Mouse (Mus musculus) CH12.LX (cell line): ENCODE measurements around the gene Ddx51. TPM values are rescaled to one million over a fixed set of nuclear protein-coding genes. Genes with fewer than 3 reads are reported as not detected.

Source experiments
- DNase-seq: peaks from one replicate; pipeline ENCODE4 v3.0.0-alpha.2; 2013; ENCODE audit errors: extremely low read depth
- H3K27ac ChIP-seq: 2 replicates; pipeline ENCODE4 v1.5.1; 2012; ENCODE audit warnings: low read depth, mild to moderate bottlenecking, control low read depth, moderate library complexity; ENCODE audit not compliant: insufficient read depth
- H3K27me3 ChIP-seq: replicated peaks from 2 replicates; pipeline ENCODE3; 2012; ENCODE audit warnings: inconsistent platforms
- H3K36me3 ChIP-seq, 2 experiments: replicated peaks in 1 of 2; 2 replicates each; pipeline versions ENCODE3 to v1.6.1; 2012; ENCODE audit warnings: inconsistent platforms in 1 of 2, low read length in 1 of 2, mild to moderate bottlenecking in 1 of 2, mixed read lengths in 1 of 2, moderate library complexity in 1 of 2; ENCODE audit not compliant: control insufficient read depth in 1 of 2, insufficient read depth in 1 of 2
- H3K4me1 ChIP-seq, 2 experiments: 2 replicates each; pipeline ENCODE4 v1.6.1; 2012; ENCODE audit warnings: inconsistent platforms in 1 of 2, moderate library complexity in 1 of 2; ENCODE audit not compliant: insufficient read depth in 2 of 2, control insufficient read depth in 1 of 2
- H3K4me2 ChIP-seq: 2 replicates; pipeline ENCODE4 v1.6.1; 2012; ENCODE audit warnings: low read depth, mild to moderate bottlenecking, control low read depth; ENCODE audit not compliant: poor library complexity, insufficient read depth, severe bottlenecking
- H3K4me3 ChIP-seq, 3 experiments: fragments of 150-350 bp in 1 of 3; sonication (generic) in 1 of 3; replicated peaks in 1 of 3; 2 replicates each; pipeline versions ENCODE3 to v1.5.1; 2011 to 2012; ENCODE audit warnings: low read depth in 2 of 3, low read length in 2 of 3, mild to moderate bottlenecking in 2 of 3, moderate library complexity in 2 of 3, control low read depth in 1 of 3, improper control_type of control experiment in 1 of 3, inconsistent platforms in 1 of 3, mixed read lengths in 1 of 3; ENCODE audit not compliant: poor library complexity in 1 of 3
- H3K79me2 ChIP-seq: replicated peaks from 2 replicates; pipeline ENCODE4 v1.6.1; 2012; ENCODE audit warnings: mild to moderate bottlenecking, moderate library complexity; ENCODE audit not compliant: control insufficient read depth, poor library complexity, insufficient read depth, severe bottlenecking; ENCODE audit errors: extremely low read depth
- H3K9ac ChIP-seq: 2 replicates; pipeline ENCODE4 v1.6.1; 2012; ENCODE audit warnings: low read depth, mild to moderate bottlenecking, control low read depth, moderate library complexity; ENCODE audit not compliant: insufficient read depth
- H3K9me3 ChIP-seq: replicated peaks from 2 replicates; pipeline ENCODE3; 2012; ENCODE audit warnings: low read length, inconsistent platforms, mixed read lengths
- CHD2 ChIP-seq: IDR thresholded peaks from 2 replicates; pipeline ENCODE4 v1.6.1; 2011; ENCODE audit warnings: low read length, improper control_type of control experiment
- ETS1 ChIP-seq: conservative IDR thresholded peaks from 2 replicates; pipeline ENCODE4 v1.6.1; 2012; ENCODE audit warnings: low read depth, mild to moderate bottlenecking, inconsistent platforms, low read length, improper control_type of control experiment, moderate library complexity
- GABPA ChIP-seq: IDR thresholded peaks from 2 replicates; pipeline ENCODE4 v1.6.1; 2012; ENCODE audit warnings: low read depth, low read length, improper control_type of control experiment, inconsistent platforms; ENCODE audit not compliant: insufficient replicate concordance
- IRF4 ChIP-seq: IDR thresholded peaks from 2 replicates; pipeline ENCODE4 v1.6.1; 2014; ENCODE audit warnings: low read depth, mild to moderate bottlenecking, inconsistent platforms, low read length, improper control_type of control experiment
- MAFK ChIP-seq: IDR thresholded peaks from 2 replicates; pipeline ENCODE4 v1.6.1; 2011; ENCODE audit warnings: low read length, improper control_type of control experiment; ENCODE audit not compliant: insufficient replicate concordance
- MAZ ChIP-seq: IDR thresholded peaks from 2 replicates; pipeline ENCODE4 v1.6.1; 2012; ENCODE audit warnings: low read depth, mild to moderate bottlenecking, inconsistent platforms, low read length, improper control_type of control experiment, moderate library complexity
- NRF1 ChIP-seq: IDR thresholded peaks from 2 replicates; pipeline ENCODE4 v1.6.1; 2014; ENCODE audit warnings: low read depth, mild to moderate bottlenecking, inconsistent platforms, low read length, improper control_type of control experiment, moderate library complexity
- SIN3A ChIP-seq: IDR thresholded peaks from 2 replicates; pipeline ENCODE4 v1.6.1; 2012; ENCODE audit warnings: low read length, improper control_type of control experiment, inconsistent platforms
- SMC3 ChIP-seq: IDR thresholded peaks from 2 replicates; pipeline ENCODE4 v1.6.1; 2011; ENCODE audit warnings: low read depth, low read length, improper control_type of control experiment
- TBP ChIP-seq: conservative IDR thresholded peaks from 2 replicates; pipeline ENCODE4 v1.6.1; 2011; ENCODE audit warnings: low read depth, low read length, improper control_type of control experiment
- ZKSCAN1 ChIP-seq: IDR thresholded peaks from 2 replicates; pipeline ENCODE4 v1.6.1; 2012; ENCODE audit warnings: low read depth, inconsistent platforms, low read length, improper control_type of control experiment, borderline replicate concordance
- dilution Hi-C: fragments of 300-500 bp; cut with MboI; formaldehyde crosslinking; loops from 2 replicates; pipeline ENCODE4 v1.14.3; 2020; ENCODE audit warnings: low sequenced_read_pairs; ENCODE audit not compliant: extremely low pct_unique_long_range_greater_than_20kb, extremely low pct_ligation_motif_present
- in situ Hi-C: fragments of 300-500 bp; cut with MboI; formaldehyde crosslinking; loops from 3 replicates; pipeline ENCODE4 v1.14.3; 2019; ENCODE audit warnings: low sequenced_read_pairs, low pct_ligation_motif_present, low pct_unique_long_range_greater_than_20kb, mixed read lengths
- polyA plus RNA-seq: library from polyadenylated mRNA; unstranded; fragments of >175 nt; gene quantifications from 2 replicates; pipeline ENCODE4 v1.2.1, GENCODE M21; 2012; ENCODE audit warnings: low read depth; ENCODE audit not compliant: insufficient read length
- total RNA-seq, 2 experiments: library from RNA; depleted of rRNA; stranded (reverse); fragments of 300-350 nt in 1 of 2; fragments of >200 nt in 1 of 2; gene quantifications; 2 replicates each; pipeline ENCODE4 v1.2.3; 2012 to 2014

The Ddx51 gene
- total and polyA plus RNA-seq, 3 experiments = 11.8 to 38.6 (median 12.3) TPM

GRCm38 (mm10) chr5:110609868-110610267 lies 43.4 kb upstream of the Ddx51 start (continued):
- TF ChIP-seq MAZ = no peak

GRCm38 (mm10) chr5:110610484-110610883 lies 42.8 kb upstream of the Ddx51 start:
- H3K36me3 ChIP-seq = no peaks in the 10 kb centered on the region
- H3K27me3 ChIP-seq = peaks cover 27% of the 10 kb centered on the region
- dilution Hi-C loops = no loop called here
- H3K4me2 ChIP-seq = no peak overlapping the region
- H3K79me2 ChIP-seq = no peaks in the 10 kb centered on the region
- in situ Hi-C loops = no loop called here
- H3K27ac ChIP-seq = no peak overlapping the region
- H3K4me3 ChIP-seq = no peak overlapping the region
- no peak overlapping the region for H3K9ac ChIP-seq
- peaks cover 0 to 8% of the 10 kb centered on the region in 2 experiments; a peak in 1 of 4 replicates for H3K4me1 ChIP-seq
- DNase-seq = no peak
- TF ChIP-seq ZKSCAN1 (no peak), CHD2 (no peak), IRF4 (no peak), NRF1 (no peak), MAFK (no peak), SMC3 (no peak), SIN3A (no peak)
- no peaks in the 10 kb centered on the region for H3K9me3 ChIP-seq

- Histone ChIP-seq H3K4me1 (peaks cover 0 to 8% of the 10 kb centered on the region in 2 experiments; a peak in 1 of 4 replicates), H3K79me2 (no peaks in the 10 kb centered on the region), H3K4me2 (no peak overlapping the region), H3K27me3 (peaks cover 18% of the 10 kb centered on the region), H3K27ac (no peak overlapping the region), H3K9me3 (no peaks in the 10 kb centered on the region), H3K4me3 (no peak overlapping the region)
- in situ Hi-C loops = no loop called here
- DNase-seq = no peak
- TF ChIP-seq GABPA (no peak), TBP (no peak), ETS1 (no peak)
- TF ChIP-seq, all 38 proteins: peak for 0
- Histone ChIP-seq H3K9ac (no peak overlapping the region), H3K36me3 (no peaks in the 10 kb centered on the region)
- dilution Hi-C loops = no loop called here
Measured at GRCm38 (mm10) chr5:110611435-110612158, 41.7 kb upstream of the Ddx51 start.
